Mouse (Mus musculus) cerebellum, adult 2 months (tissue): ENCODE results near the gene Gnai1.

Source experiments
- CTCF ChIP-seq: fragments of 200-500 bp; IDR thresholded peaks from 2 replicates; pipeline ENCODE4 v1.5.1; 2011; ENCODE audit warnings: low read depth, mild to moderate bottlenecking, control low read depth, low read length, moderate library complexity, borderline replicate concordance; ENCODE audit not compliant: insufficient read depth
- POLR2A ChIP-seq: fragments of 200-500 bp; IDR thresholded peaks from 2 replicates; pipeline ENCODE4 v1.6.1; 2011; ENCODE audit warnings: low read length, control low read depth, borderline replicate concordance; ENCODE audit not compliant: insufficient read depth

GRCm38 (mm10) chr5:18318846-18319245, 41.3 kb downstream of the Gnai1 start:
- no peak for TF ChIP-seq CTCF
- TF ChIP-seq POLR2A: no peak
